Mouse (Mus musculus) heart, adult 2 months (tissue): ENCODE results near the gene Armc5. TPM values are rescaled to one million over a fixed set of nuclear protein-coding genes. Genes with fewer than 3 reads are reported as not detected.

Experiments
- DNase-seq, 2 experiments: peaks; one replicate each; pipeline ENCODE4 v3.0.0; 2021
- H3K27ac ChIP-seq: fragments of 200-600 bp; 2 replicates; pipeline ENCODE4 v1.8.1; 2022
- H3K27me3 ChIP-seq: fragments of 200-500 bp; 2 replicates; pipeline ENCODE4 v1.6.1; 2012; ENCODE audit warnings: mild to moderate bottlenecking, low read length, inconsistent platforms, mixed read lengths; ENCODE audit not compliant: control insufficient read depth, insufficient read depth
- H3K36me3 ChIP-seq: fragments of 200-500 bp; 2 replicates; pipeline ENCODE4 v1.6.1; 2012; ENCODE audit warnings: low read length, inconsistent platforms; ENCODE audit not compliant: control insufficient read depth, insufficient read depth
- H3K4me1 ChIP-seq: fragments of 200-500 bp; 2 replicates; pipeline ENCODE4 v1.6.1; 2011; ENCODE audit warnings: low read length; ENCODE audit not compliant: control insufficient read depth, insufficient read depth
- H3K4me3 ChIP-seq: fragments of 200-600 bp; 2 replicates; pipeline ENCODE4 v1.8.1; 2022
- H3K79me2 ChIP-seq: fragments of 200-500 bp; replicated peaks from 2 replicates; pipeline ENCODE4 v1.6.1; 2012; ENCODE audit warnings: mild to moderate bottlenecking, inconsistent platforms, low read length, moderate library complexity, mixed read lengths; ENCODE audit not compliant: control insufficient read depth, insufficient read depth
- H3K9ac ChIP-seq: fragments of 200-500 bp; 2 replicates; pipeline ENCODE4 v1.6.1; 2012; ENCODE audit warnings: low read depth, mild to moderate bottlenecking, control low read depth, inconsistent platforms, low read length, mixed read lengths
- CTCF ChIP-seq: fragments of 200-600 bp; IDR thresholded peaks from 2 replicates; pipeline ENCODE4 v1.8.1; 2022; ENCODE audit warnings: antibody characterized with exemption, mild to moderate bottlenecking, moderate library complexity
- EP300 ChIP-seq: fragments of 200-500 bp; IDR thresholded peaks from 2 replicates; pipeline ENCODE4 v1.6.1; 2011; ENCODE audit warnings: low read depth, low read length, control low read depth; ENCODE audit not compliant: insufficient read depth
- POLR2A ChIP-seq: fragments of 200-500 bp; IDR thresholded peaks from 2 replicates; pipeline ENCODE4 v1.6.1; 2011; ENCODE audit warnings: mild to moderate bottlenecking, low read depth, low read length, control low read depth; ENCODE audit not compliant: insufficient read depth
- WGBS: fragments of 180-500 bp; shearing (Covaris S2); methylation state at CpG from one replicate; pipeline ENCODE4 v1.1.7; 2018; 5-methylcytosine and 5-hydroxymethylcytosine counted together
- intact Hi-C: fragments of 180-260 bp; cut with DNase I; formaldehyde crosslinking; loops from one replicate; pipeline ENCODE4 v1.15.1; 2025
- polyA plus RNA-seq: library from polyadenylated mRNA; depleted of rRNA; stranded (reverse); fragments of >200 nt; gene quantifications from 2 replicates; pipeline ENCODE4 v1.2.3, GENCODE M21; 2012
- total RNA-seq, 2 experiments: library from RNA; stranded (reverse); gene quantifications; 2 replicates each; pipeline ENCODE4 v1.2.3; 2021

Armc5 gene
- total and polyA plus RNA-seq, 3 experiments: 6.8 to 11.2 (median 7.1) TPM

- DNase-seq: no peak
- Histone ChIP-seq H3K27me3 (no peaks in the 10 kb centered on the region), H3K27ac (no peak overlapping the region), H3K4me3 (no peak overlapping the region), H3K36me3 (no peaks in the 10 kb centered on the region), H3K79me2 (no peaks in the 10 kb centered on the region), H3K9ac (no peak overlapping the region), H3K4me1 (peaks cover 4% of the 10 kb centered on the region)
- WGBS: 86% methylated on average over 2 of the region's 2 CpGs
- TF ChIP-seq EP300 (no peak), POLR2A (no peak), CTCF (no peak)
- intact Hi-C loops: loop anchor here (5.0 kb wide), 1 partner anchor 228 kb away; the partner anchor contains the start of gene Tial1
Measured at GRCm38 (mm10) chr7:128234796-128235195, 2.3 kb upstream of the Armc5 start.

- H3K4me1 ChIP-seq: peaks cover 4% of the 10 kb centered on the region
- DNase-seq: no peak
- H3K4me3 ChIP-seq: no peak overlapping the region
- intact Hi-C loops: loop anchor here (5.0 kb wide), 1 partner anchor 227 kb away; the partner anchor contains the start of gene Tial1
- H3K79me2 ChIP-seq: no peaks in the 10 kb centered on the region
- TF ChIP-seq POLR2A: no peak
- no peak for TF ChIP-seq CTCF
- TF ChIP-seq EP300: no peak
- H3K27ac ChIP-seq: no peak overlapping the region
- WGBS: 40% methylated on average over 1 of the region's 1 CpGs
- H3K36me3 ChIP-seq: no peaks in the 10 kb centered on the region
- no peaks in the 10 kb centered on the region for H3K27me3 ChIP-seq
- no peak overlapping the region for H3K9ac ChIP-seq
Measured at GRCm38 (mm10) chr7:128235481-128235880, 1.7 kb upstream of the Armc5 start.

GRCm38 (mm10) chr7:128236426-128236825, 716 bp upstream of the Armc5 start:
- Histone ChIP-seq H3K4me3 (no peak overlapping the region), H3K27me3 (no peaks in the 10 kb centered on the region), H3K4me1 (peaks cover 4% of the 10 kb centered on the region), H3K79me2 (no peaks in the 10 kb centered on the region), H3K36me3 (no peaks in the 10 kb centered on the region), H3K9ac (no peak overlapping the region), H3K27ac (peak overlapping the region; percentile 100)
- DNase-seq: peak in 1 of 2 experiments; percentile 22
- TF ChIP-seq CTCF: no peak
- TF ChIP-seq POLR2A: no peak
- TF ChIP-seq EP300: no peak
- WGBS: 93% methylated on average over 13 of the region's 13 CpGs
- intact Hi-C loops: loop anchor here (2.0 to 5.0 kb wide), 2 partner anchors 62 to 226 kb away; partner anchors contain the start of genes BC017158 and Tial1

- H3K79me2 ChIP-seq: no peaks in the 10 kb centered on the region
- peaks cover 4% of the 10 kb centered on the region for H3K4me1 ChIP-seq
- peak overlapping the region; percentile 77 for H3K9ac ChIP-seq
- no peaks in the 10 kb centered on the region for H3K36me3 ChIP-seq
- intact Hi-C loops: loop anchor here (1.0 to 5.0 kb wide), 3 partner anchors 61 to 225 kb away; partner anchors contain the start of genes BC017158 and Tial1
- peak overlapping the region; percentile 99 for H3K4me3 ChIP-seq
- TF ChIP-seq POLR2A (no peak), EP300 (no peak), CTCF (no peak)
- WGBS: under 1% methylated on average over 25 of the region's 25 CpGs
- no peak for DNase-seq
- no peaks in the 10 kb centered on the region for H3K27me3 ChIP-seq
- H3K27ac ChIP-seq: peak overlapping the region; percentile 100
Measured at GRCm38 (mm10) chr7:128237593-128237926, 418 bp downstream of the Armc5 start.

- peak; percentile 100 for DNase-seq
- H3K36me3 ChIP-seq: no peaks in the 10 kb centered on the region
- WGBS: under 1% methylated on average over 72 of the region's 72 CpGs
- intact Hi-C loops: loop anchor here (1.0 to 5.0 kb wide), 3 partner anchors 61 to 224 kb away; partner anchors contain the start of genes BC017158 and Tial1
- peaks cover 4% of the 10 kb centered on the region for H3K4me1 ChIP-seq
- peak within 1 kb of the TSS; percentile 100 for H3K27ac ChIP-seq
- H3K27me3 ChIP-seq: no peaks in the 10 kb centered on the region
- TF ChIP-seq CTCF (peak; percentile 38), EP300 (peak; percentile 66; the same call in 1 of the 2 replicates), POLR2A (peak; percentile 72)
- peak within 1 kb of the TSS; percentile 99 for H3K4me3 ChIP-seq
- H3K79me2 ChIP-seq: no peaks in the 10 kb centered on the region
- H3K9ac ChIP-seq: peak within 1 kb of the TSS; percentile 91
Measured at GRCm38 (mm10) chr7:128237927-128238778, 1.0 kb downstream of the Armc5 start, which contains the start of gene 9130023H24Rik. Gene 9130023H24Rik, minus strand, starts transcription at chr7:128238031.

DNA sequence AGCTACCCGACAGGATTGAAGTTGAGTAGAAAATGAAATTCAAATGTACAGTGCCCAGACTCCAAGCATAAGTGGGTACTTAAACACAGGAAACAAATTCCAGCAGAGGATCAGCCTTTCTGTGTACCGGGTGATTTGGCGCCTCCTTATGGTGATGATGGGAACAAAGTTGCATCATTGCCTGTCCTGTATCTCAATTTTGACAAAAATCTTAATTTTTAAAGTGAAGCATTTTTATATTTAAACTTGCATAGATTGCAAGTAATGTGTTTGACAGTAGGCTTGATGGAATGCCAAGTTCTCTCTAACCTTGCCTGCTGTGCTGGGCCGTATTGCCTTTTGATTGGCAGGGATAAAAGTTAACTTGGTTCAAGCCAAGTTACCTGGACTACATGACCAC, 1.8 kb downstream of the Armc5 start:
- TF ChIP-seq CTCF (peak; percentile 66), EP300 (no peak)
- H3K36me3 ChIP-seq: no peaks in the 10 kb centered on the region
- intact Hi-C loops: loop anchor here (5.0 kb wide), 1 partner anchor 223 kb away; the partner anchor contains the start of gene Tial1
- peaks cover 4% of the 10 kb centered on the region for H3K4me1 ChIP-seq
- no peak overlapping the region; the same call in 1 of the 2 replicates for H3K4me3 ChIP-seq
- DNase-seq: no peak
- no peak overlapping the region; the same call in none of the 2 replicates for H3K27ac ChIP-seq
- H3K79me2 ChIP-seq: no peaks in the 10 kb centered on the region
- H3K9ac ChIP-seq: no peak overlapping the region
- WGBS: 19% methylated on average over 4 of the region's 4 CpGs
- H3K27me3 ChIP-seq: no peaks in the 10 kb centered on the region
